Mouse (Mus musculus): Measurements from ENCODE around the gene Fgf22.

Fgf22 gene

DNA sequence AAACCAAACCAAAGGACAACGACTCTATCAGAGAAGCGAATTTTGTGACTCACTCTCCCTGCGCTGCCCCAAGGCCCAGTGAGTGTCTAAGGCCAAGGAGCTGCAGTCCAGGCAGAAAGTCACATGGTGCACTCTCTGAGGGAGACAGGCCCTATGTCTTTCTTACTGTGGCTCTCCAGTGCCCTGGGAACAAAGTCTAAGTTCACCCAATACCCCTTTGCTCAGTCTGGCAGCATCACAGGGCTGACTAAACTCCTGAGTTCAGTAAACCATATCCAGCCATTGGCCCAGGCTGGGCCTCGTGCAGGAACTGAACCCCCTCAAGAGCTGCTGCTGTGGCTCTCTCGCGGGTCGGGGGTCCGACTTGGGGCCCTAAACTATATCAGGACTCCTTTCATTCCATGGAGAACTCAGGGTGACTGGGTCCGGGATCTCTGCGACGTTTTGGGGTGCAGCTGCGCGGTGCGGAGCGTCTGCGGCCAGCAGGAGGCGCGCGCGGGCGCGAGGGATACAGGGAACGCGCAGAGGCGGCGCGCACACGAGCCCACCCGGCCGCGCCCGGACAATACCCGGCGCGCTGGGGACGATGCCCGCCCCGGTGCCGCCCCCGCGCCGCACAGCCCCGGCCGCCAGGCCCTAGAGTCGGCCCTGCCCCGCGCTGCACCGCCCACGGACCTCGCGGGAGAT, 38.3 kb downstream of the Fgf22 start, which contains the start of gene Palm:
Gene Palm, plus strand, starts transcription at position 522 of the 687 bp plus-strand sequence.
- peak; percentile 54 for DNase-seq (ENCODE audit: low spot score)

DNA sequence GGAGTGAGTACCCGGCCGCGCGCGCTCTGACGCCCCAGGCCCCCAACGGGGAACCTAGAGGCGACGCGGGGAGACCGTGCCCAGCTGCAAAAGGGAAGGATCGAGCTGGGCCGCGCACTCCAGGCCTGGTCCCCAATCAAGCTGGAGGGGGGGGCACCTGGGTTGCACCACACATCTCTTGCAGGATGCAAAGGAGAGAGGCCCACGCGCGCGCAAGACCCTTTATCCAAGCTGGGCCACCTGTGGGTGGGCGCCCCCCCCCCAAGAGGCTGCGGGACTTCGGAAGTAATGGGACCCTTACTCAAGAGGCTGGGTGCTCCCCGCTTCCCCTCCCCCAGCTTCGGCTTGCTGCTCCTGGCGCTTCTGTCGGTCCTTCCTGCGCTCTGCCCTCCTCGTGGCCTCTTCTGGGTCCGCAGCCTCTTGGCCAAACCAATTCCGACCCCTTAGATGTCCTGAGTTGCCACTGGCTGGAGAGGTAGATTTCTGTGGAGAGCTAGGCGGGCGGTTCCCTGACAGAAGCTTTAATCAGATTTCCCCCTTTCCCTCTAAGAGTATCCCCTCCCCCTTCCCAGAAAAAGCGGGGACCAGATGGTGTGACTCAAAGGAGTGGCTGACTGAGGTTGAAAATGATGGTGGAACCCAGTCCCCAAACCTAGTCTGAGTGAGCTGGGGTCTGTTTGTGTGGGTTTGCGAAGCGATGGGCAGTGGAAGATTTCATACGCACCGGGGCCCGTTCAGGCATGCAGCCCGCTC, 39.0 kb downstream of the Fgf22 start:
- DNase-seq (ENCODE audit: low spot score) = no peak

DNA sequence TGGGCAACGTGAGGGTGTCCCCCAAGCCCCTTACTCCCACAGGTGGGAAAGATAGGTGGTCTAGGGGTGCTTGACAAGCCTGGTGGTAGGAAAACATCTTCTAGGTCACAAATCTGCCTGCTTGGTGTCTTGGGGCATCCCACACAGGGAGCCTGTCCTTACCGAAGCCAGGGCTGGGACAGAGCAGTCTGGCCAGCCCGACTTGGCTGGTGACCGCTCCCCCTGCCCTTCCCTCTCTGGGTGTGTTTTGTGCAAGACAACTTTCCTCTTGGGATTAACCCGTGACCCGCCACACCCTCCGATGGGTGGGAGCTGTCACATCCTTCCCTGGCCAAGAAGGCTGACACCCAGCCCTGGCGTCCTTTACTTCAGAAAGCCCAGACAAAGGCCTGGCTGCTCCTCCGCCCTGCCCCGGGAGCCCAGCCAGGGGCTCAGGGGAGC, 39.6 kb downstream of the Fgf22 start:
- DNase-seq (ENCODE audit: low spot score) = peak; percentile 80

DNA sequence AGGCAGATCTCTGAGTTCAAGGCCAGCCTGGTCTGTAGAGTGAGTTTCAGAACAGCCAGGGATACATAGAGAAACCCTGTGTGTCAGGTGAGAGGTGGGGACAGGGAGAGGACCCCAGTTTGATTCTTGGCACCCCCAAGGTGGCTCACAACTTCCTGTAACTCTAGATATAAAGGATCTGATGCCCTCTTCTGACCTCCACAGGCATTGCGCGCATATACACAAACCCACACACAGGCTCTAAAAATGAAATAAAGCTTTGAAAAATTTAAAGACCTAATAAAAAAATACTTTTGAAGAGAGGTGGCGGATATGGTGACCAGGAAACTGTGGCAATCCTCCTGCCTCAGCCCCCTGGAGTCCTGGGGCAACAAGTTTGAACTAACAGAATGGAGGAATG, 41.0 kb downstream of the Fgf22 start:
- DNase-seq (ENCODE audit: low spot score) = no peak

DNA sequence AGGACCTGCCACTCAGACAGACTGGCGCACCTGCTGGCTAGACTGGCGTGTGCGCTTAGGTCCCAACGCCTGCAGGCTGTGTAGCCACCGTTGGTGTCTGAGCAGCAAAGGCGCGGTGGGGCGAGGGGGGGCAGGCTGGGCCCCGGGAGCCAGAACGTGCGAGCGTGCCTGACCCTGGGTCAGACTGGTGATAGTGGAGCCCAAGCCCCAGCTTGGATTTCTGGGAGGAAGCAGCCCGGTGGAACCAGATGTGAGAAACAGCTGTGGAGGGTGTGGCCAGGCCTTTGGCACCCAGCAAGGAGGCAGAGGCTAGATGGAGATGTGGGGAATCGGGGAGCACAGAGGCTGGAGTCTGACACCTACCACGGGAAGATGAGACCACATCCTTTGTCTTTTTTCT, 42.5 kb downstream of the Fgf22 start:
- DNase-seq (ENCODE audit: low spot score) = no peak

DNA sequence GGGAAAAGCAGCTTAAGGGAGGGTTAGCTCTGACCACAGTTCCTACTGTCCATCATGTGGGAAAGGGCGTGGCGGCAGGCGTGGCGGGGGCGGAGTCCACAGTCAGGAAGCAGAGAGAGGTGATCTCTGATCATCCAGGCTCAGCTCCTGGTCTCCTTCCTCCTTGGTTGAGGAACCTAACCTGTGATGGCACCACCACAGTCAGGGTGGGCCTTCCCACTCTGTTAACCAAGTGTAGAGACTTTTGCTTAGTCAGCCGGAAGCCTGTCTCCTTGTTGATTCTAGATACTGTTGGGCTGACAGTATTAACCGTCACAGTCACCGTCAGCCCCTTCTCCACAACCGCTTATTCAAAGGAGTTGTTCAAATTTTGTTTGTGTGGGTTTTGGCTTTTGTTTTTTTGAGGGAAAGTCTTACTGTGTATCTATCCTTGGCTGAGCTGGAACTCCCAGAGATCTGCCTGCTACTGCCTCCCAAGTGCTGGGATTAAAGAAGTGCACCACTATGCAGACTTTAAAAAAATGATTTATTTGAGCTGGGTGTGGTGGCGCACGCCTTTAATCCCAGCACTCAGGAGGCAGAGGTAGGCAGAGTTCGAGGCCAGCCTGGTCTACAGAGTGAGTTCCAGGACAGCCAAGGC, 43.5 kb downstream of the Fgf22 start:
- no peak for DNase-seq (ENCODE audit: low spot score)

DNA sequence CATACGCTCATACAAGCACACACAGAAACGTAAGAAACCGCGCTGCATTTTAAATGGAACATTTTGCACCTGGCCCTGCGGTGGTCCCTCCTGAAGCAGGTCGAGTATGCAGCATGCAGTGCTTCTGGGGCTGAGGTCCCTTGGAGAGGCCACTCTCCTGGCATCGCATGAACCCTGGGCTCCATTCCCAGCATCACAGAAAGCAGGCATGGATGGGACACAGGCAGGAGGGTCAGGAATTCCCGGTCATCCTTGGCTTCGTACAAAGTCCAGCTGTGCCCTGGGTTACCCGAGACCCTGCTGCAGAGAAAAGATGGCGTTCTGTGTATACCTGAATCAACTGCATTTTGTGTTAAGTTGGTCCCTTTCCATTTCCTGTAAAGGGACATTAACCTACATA, 45.6 kb downstream of the Fgf22 start:
- DNase-seq (ENCODE audit: low spot score) = no peak

DNA sequence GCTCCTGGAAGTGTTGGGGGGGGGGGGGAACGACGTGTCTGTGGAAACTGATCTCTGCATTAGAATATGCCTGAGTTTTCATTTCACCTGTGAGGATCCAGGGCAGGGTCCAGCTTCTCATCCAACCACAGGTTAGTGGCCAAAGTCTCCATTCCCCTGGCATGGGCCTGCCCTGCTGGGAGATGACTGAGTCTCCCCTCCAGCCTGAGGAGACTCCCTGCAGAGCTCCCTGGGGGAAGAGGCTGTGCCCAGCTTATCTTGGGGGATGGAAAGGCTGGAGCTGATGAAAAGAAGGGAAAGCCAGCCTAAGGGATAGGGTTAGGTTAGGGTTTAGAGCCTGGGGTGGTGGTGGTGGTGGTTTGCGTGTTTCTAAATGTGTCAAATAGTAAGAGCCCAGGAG, 47.0 kb downstream of the Fgf22 start:
- DNase-seq (ENCODE audit: low spot score) = no peak

DNA sequence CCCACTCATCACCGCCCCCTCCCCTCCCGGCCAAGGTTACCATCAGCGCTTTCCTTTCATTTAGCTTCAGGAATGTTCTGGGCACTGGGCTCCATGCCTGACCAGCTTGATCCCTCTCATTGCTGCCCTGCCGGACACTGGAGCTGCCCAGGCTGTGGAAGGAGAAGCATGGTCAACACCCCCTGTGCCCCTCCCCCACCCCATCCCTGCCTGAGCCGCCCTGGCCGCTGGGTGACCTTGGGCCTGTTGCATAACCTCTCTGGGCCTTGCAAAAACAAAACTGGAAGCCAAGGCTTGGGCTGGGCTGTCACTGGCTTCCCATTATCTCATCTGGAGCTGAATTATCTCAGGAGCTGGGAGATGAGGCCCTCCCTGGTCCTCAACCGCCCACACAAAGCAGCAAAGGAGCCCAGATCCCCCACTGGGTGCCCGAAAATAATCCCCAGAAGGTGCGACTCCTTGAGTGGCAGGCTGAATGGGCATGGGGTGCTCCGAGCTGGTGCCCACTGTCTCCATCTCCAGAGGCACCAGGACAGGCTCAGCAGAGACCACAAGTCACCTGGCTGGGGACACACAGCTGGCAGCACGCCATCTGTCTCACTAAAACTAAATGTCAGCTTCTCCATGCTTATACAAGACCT, 47.6 kb downstream of the Fgf22 start:
- DNase-seq (ENCODE audit: low spot score) = peak; percentile 80

DNA sequence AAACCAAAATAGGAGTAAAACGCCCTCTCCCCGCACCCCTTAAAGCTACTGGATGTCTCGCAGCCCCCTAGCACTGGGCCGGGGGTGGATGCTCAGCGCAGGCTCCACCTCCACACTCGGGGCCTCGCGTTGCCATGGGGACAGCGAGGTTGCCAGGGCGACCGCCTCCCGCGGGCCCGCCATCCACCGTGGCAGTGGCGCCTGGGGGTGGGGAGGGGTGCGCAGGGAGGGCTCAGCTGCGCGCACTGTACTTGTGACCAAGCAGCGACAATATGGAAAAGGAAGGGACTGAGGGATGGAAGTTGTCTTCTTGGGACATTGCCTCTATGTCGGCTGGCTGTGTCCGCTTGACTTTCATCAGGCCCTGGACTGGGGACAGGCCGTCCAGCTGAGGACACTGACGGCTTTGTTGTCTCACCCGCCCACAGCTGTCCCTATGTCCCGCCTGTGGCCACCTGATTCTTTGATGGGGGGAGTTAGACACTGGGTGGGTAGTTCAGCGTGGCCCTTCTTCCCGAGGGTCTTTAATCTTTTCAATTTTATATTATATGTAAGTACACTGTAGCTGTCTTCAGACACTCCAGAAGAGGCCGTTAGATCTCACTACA, 48.9 kb downstream of the Fgf22 start:
- DNase-seq (ENCODE audit: low spot score) = peak; percentile 79

DNA sequence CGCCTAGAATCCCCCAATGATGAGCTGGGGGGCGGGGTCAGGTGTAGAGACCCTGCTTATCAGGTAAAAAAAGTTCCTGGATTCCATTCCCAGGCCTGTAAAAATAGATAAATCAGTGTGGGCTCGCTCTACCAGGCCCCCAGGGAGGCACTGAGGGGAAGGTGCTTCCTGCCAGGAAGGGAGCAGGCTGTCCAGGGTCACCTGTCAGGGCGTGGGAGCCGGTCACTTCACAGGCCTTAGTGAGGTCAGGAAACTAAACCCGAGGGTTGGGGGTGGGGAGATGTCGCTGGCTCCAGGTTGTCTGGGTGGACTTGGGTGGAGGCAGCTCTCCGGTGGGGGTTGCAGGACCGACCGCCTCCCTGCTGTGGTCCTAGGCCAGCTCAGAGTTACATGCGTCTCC, 50.8 kb downstream of the Fgf22 start:
- no peak for DNase-seq (ENCODE audit: low spot score)

DNA sequence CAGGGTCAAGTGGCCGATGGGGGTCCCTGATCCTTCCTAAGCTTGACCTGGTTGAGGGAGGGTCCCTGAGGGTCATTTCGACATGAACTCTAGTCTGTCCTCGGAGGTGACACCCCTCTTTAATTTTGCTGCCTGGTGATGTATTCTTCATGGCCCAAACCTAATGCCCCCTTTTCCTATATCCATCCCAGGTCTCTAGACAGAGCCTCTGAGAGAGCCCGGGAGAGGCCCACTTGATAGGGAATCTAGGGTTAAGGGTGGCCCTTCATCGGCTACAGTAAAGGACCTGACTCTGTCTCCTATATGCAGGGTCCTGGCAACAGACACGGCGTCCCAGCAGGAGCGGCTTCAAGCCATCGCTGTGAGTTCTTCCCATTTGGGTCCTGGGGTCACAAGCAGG, 51.5 kb downstream of the Fgf22 start:
- DNase-seq (ENCODE audit: low spot score) = no peak

DNA sequence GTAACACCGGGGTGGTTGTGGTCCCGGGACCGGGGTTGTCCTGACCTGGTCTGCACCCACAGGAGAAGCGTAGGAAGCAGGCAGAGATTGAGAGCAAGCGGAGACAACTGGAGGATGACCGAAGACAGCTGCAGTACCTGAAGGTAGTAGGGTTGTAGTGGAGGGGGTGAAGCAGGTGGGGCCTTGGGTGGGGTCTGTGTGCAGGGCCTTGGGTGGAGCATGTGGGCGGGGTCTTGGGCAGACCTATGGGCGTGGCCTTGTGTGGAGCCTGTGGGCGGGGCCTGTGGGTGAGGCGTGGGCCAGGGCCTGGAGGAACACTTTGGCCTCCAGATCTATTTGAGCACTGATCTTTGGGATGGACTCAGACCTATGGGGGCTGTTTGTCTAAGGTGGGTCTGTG, 52.1 kb downstream of the Fgf22 start:
- DNase-seq (ENCODE audit: low spot score) = no peak

DNA sequence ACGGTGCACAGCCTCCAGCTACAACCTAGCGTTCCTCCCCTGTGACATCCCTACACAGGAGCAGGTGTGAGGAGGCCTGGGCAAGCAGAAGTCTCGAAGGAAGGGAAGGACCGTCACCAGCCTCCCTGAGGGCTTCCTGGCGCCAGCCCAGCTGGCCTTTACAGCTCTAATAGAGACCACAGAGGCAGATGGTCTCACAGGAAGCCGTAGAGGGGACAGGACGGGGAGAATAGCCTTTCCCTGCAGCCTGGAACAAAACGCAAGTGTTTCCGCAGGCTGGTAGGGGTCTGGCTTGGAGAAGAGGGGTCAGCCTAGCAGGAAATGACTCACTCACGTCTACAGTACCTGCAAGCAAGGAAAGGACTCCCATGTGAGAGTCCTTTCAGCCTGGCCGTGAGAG, 53.0 kb downstream of the Fgf22 start:
- no peak for DNase-seq (ENCODE audit: low spot score)

Data from testis, postnatal 14 days (tissue).